Mouse (Mus musculus) stomach, embryonic 16.5 days (tissue): ENCODE data around the gene Tldc1. TPM values are rescaled to one million over a fixed set of nuclear protein-coding genes. Genes with fewer than 3 reads are reported as not detected.

Experiments
- ATAC-seq: fragments of 200-750 bp; cut with Nextera tagmentation; 2 replicates; pipeline ENCODE4 v1.8.0; 2017; ENCODE audit warnings: moderate number of reproducible peaks, moderate TSS enrichment; ENCODE audit not compliant: insufficient read depth, low FRiP score
- H3K27ac ChIP-seq: fragments of 300-500 bp; sonication (generic); 2 replicates; pipeline ENCODE4 v1.5.1; 2014; ENCODE audit warnings: low read length
- H3K27me3 ChIP-seq: fragments of 300-500 bp; sonication (generic); 2 replicates; pipeline ENCODE4 v1.6.1; 2014; ENCODE audit warnings: low read length, control low read depth, mixed read lengths; ENCODE audit not compliant: control insufficient read depth, insufficient read depth
- H3K36me3 ChIP-seq: fragments of 300-500 bp; sonication (generic); 2 replicates; pipeline ENCODE4 v1.6.1; 2014; ENCODE audit warnings: low read length; ENCODE audit not compliant: control insufficient read depth, insufficient read depth
- H3K4me1 ChIP-seq: fragments of 300-500 bp; sonication (generic); 2 replicates; pipeline ENCODE4 v1.6.1; 2014; ENCODE audit warnings: low read length, control low read depth, mixed read lengths; ENCODE audit not compliant: control insufficient read depth, insufficient read depth
- H3K4me2 ChIP-seq: fragments of 300-500 bp; sonication (generic); 2 replicates; pipeline ENCODE4 v1.6.1; 2014; ENCODE audit warnings: low read depth, low read length, mixed read lengths
- H3K4me3 ChIP-seq: fragments of 300-500 bp; sonication (generic); replicated peaks from 2 replicates; pipeline ENCODE4 v1.5.1; 2014; ENCODE audit warnings: mild to moderate bottlenecking, low read length
- H3K9ac ChIP-seq: fragments of 300-500 bp; sonication (generic); 2 replicates; pipeline ENCODE4 v1.6.1; 2014; ENCODE audit warnings: low read length
- H3K9me3 ChIP-seq: fragments of 300-500 bp; sonication (generic); replicated peaks from 2 replicates; pipeline ENCODE4 v1.6.1; 2016; ENCODE audit warnings: low read length, control low read depth; ENCODE audit not compliant: control insufficient read depth
- WGBS: fragments of 180-500 bp; shearing (Covaris S2); extraction: QIAGEN DNeasy Blood & Tissue Kit; methylation state at CpG from one replicate; pipeline ENCODE4 v1.1.7; 2014; 5-methylcytosine and 5-hydroxymethylcytosine counted together
- polyA plus RNA-seq: library from polyadenylated mRNA; unstranded; fragments of >200 nt; fragmentation: Nextera tagmentation; extraction: Ambion mirVana; gene quantifications from 2 replicates; pipeline ENCODE4 v1.2.1, GENCODE M21; 2015

Tldc1 gene
- polyA plus RNA-seq, 1 experiment from 2014 or later, result 14.5 TPM

- Histone ChIP-seq H3K9ac (no peak overlapping the region), H3K4me2 (no peak overlapping the region), H3K4me3 (no peak overlapping the region), H3K27me3 (no peaks in the 10 kb centered on the region), H3K4me1 (peaks cover 14% of the 10 kb centered on the region), H3K36me3 (0 out of 2 replicates have a peak, but pooled peaks cover 4% of the 10 kb centered on the region), H3K27ac (no peak overlapping the region), H3K9me3 (no peaks in the 10 kb centered on the region)
- peak; percentile 27; the same call in 1 of the 2 replicates for ATAC-seq
- WGBS, result 86% methylated on average over 4 of the region's 4 CpGs
Measured at GRCm38 (mm10) chr8:119807687-119808086, 29.5 kb upstream of the Tldc1 start.

DNA sequence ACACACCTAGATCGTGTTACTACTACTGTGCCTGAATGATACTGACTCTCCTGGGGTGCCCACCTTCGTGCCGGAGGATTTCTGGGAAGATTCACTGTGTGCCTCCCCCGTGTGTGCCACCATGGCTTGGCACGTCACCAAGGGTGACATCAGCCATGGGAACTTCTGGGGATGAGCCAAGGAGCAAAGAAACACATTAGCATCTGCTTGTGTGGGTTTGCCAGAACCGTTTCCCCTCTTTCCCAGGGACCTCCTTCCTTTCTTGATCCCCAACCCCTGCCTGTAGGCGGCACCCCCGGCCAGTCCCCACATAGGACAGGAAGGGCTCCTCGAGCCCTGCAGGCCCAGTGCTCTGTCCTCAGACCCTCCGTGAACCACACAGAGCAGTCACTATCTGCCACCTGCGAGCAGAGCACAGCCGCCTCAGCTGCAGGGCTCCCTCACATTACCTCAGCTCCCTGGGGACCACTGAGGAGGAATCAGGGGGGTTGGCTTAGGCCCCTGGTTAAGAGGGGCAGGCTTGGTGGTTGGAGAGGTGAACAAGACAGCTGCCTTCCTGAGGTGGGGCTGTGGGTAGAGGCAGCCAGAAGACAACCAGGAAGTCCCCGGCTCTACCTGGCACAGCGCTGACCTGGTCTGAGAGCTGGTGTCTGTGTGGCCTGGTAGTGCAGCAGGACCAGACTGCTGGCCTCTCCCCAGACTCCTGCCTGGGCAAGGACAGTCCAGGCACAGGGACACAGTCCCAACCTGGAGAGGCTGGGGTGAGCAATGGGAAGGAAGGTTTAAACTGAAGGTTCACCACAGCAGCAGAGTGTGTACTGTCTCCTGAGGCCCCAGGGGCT lies 28.4 kb upstream of the Tldc1 start:
- Histone ChIP-seq H3K9me3 (no peaks in the 10 kb centered on the region), H3K4me3 (no peak overlapping the region), H3K4me1 (peaks cover 5% of the 10 kb centered on the region), H3K27ac (no peak overlapping the region), H3K4me2 (no peak overlapping the region), H3K36me3 (0 out of 2 replicates have a peak, but pooled peaks cover 4% of the 10 kb centered on the region), H3K9ac (no peak overlapping the region), H3K27me3 (no peaks in the 10 kb centered on the region)
- ATAC-seq, result no peak; the same call in 1 of the 2 replicates
- WGBS, result 70% methylated on average over 14 of the region's 14 CpGs

GRCm38 (mm10) chr8:119805275-119805674 lies 27.1 kb upstream of the Tldc1 start:
- no peaks in the 10 kb centered on the region for H3K27me3 ChIP-seq
- 0 out of 2 replicates have a peak, but pooled peaks cover 4% of the 10 kb centered on the region for H3K36me3 ChIP-seq
- no peak overlapping the region for H3K9ac ChIP-seq
- WGBS, result 49% methylated on average over 8 of the region's 8 CpGs
- peaks cover 3% of the 10 kb centered on the region; the same call in 1 of the 2 replicates for H3K4me1 ChIP-seq
- H3K4me2 ChIP-seq, result no peak overlapping the region
- H3K4me3 ChIP-seq, result no peak overlapping the region
- no peaks in the 10 kb centered on the region for H3K9me3 ChIP-seq
- no peak for ATAC-seq
- H3K27ac ChIP-seq, result peak overlapping the region; percentile 4; the same call in 1 of the 2 replicates

GRCm38 (mm10) chr8:119802592-119802991 lies 24.4 kb upstream of the Tldc1 start:
- Histone ChIP-seq H3K4me2 (no peak overlapping the region), H3K27ac (no peak overlapping the region), H3K9me3 (no peaks in the 10 kb centered on the region), H3K9ac (no peak overlapping the region), H3K4me3 (no peak overlapping the region), H3K36me3 (no peaks in the 10 kb centered on the region), H3K4me1 (peaks cover 10% of the 10 kb centered on the region), H3K27me3 (no peaks in the 10 kb centered on the region)
- WGBS, result 89% methylated on average over 1 of the region's 1 CpGs
- no peak for ATAC-seq

DNA sequence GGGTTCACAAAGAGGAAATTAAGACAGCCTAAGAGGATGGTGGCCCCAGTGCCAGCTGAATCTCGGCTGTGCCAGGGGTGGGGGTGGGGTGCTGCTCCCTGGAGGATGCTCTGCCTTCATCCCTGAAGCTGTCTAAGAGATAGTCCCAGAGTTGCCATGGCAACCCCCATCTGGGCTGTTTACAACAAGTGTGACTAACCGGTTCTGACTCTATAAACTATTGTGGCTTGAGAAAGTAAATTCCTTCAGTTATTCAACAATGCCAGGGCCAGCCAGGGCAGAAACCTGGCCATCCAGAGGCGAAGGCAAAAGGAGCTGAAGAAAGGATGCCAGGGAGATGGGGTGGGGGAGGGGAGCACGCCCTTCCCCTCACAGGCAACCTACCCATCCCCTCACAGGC lies 23.0 kb upstream of the Tldc1 start:
- Histone ChIP-seq H3K9ac (no peak overlapping the region), H3K4me2 (no peak overlapping the region), H3K36me3 (no peaks in the 10 kb centered on the region), H3K9me3 (no peaks in the 10 kb centered on the region), H3K27me3 (no peaks in the 10 kb centered on the region), H3K27ac (no peak overlapping the region), H3K4me1 (peaks cover 7% of the 10 kb centered on the region), H3K4me3 (no peak overlapping the region)
- ATAC-seq, result no peak
- WGBS, result 27% methylated on average over 4 of the region's 4 CpGs

- no peaks in the 10 kb centered on the region for H3K36me3 ChIP-seq
- H3K9ac ChIP-seq, result peak overlapping the region; percentile 32; the same call in 1 of the 2 replicates
- H3K27ac ChIP-seq, result no peak overlapping the region
- no peak for ATAC-seq
- no peaks in the 10 kb centered on the region for H3K27me3 ChIP-seq
- 61% methylated on average over 2 of the region's 2 CpGs for WGBS
- H3K4me3 ChIP-seq, result no peak overlapping the region
- H3K4me1 ChIP-seq, result peaks cover 7% of the 10 kb centered on the region
- no peaks in the 10 kb centered on the region for H3K9me3 ChIP-seq
- H3K4me2 ChIP-seq, result peak overlapping the region; percentile 36; the same call in 1 of the 2 replicates
Measured at GRCm38 (mm10) chr8:119798965-119799264, 20.7 kb upstream of the Tldc1 start.

DNA sequence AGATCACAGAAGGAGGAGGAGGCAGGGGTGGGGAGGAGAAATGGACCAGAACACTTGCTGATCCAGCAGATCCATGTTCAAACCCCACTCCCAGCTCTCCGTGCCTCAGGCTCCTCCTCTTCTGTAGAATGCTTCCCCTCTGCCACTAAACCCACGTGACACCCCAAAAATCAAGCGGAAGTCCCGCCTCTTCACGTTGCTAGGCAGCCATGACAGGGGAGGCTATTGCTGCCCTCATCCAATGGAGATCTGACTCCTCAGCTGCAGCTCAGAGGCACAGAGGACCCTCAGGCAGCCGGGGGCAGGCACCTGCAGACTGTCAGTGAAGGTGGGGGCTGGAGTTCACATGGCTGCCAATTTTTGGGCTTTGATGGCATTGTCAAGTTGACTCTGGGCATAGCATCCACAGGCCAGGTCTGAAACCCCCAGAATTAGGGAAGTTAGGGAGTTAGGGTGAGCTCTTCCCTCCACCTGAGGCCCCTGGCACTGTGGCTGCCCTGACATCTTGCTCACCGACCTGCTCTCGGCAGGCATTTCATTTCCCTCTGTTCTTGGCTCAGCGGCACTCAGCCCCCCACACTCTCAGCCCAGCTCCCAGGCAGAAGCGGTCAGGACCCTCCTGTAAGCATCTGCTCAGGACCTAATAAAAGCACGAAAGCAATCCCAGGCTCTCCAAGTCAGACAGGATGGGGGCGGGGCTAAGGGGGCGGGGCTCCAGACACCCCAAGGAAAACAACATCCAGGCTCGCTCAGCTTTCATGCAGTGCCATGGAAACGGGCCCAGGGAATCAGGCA lies 20.2 kb upstream of the Tldc1 start:
- Histone ChIP-seq H3K27ac (peak overlapping the region; percentile 66; the same call in 1 of the 2 replicates), H3K27me3 (no peaks in the 10 kb centered on the region), H3K9me3 (no peaks in the 10 kb centered on the region), H3K9ac (peak overlapping the region; percentile 32), H3K36me3 (no peaks in the 10 kb centered on the region), H3K4me2 (peak overlapping the region; percentile 36; the same call in 1 of the 2 replicates), H3K4me1 (peaks cover 7% of the 10 kb centered on the region), H3K4me3 (peak overlapping the region; percentile 21)
- peak; percentile 71 for ATAC-seq
- WGBS, result 9% methylated on average over 15 of the region's 15 CpGs

- no peak overlapping the region for H3K4me3 ChIP-seq
- WGBS, result 66% methylated on average over 3 of the region's 3 CpGs
- H3K4me1 ChIP-seq, result peaks cover 16% of the 10 kb centered on the region
- no peaks in the 10 kb centered on the region for H3K27me3 ChIP-seq
- no peaks in the 10 kb centered on the region for H3K36me3 ChIP-seq
- H3K4me2 ChIP-seq, result no peak overlapping the region
- no peak overlapping the region for H3K9ac ChIP-seq
- no peak for ATAC-seq
- no peaks in the 10 kb centered on the region for H3K9me3 ChIP-seq
- no peak overlapping the region for H3K27ac ChIP-seq
Measured at GRCm38 (mm10) chr8:119795651-119796050, 17.4 kb upstream of the Tldc1 start.

GRCm38 (mm10) chr8:119794689-119795088 lies 16.5 kb upstream of the Tldc1 start:
- Histone ChIP-seq H3K4me3 (no peak overlapping the region), H3K4me1 (peaks cover 16% of the 10 kb centered on the region), H3K27ac (no peak overlapping the region), H3K27me3 (no peaks in the 10 kb centered on the region), H3K36me3 (no peaks in the 10 kb centered on the region), H3K9me3 (no peaks in the 10 kb centered on the region), H3K4me2 (no peak overlapping the region), H3K9ac (no peak overlapping the region)
- 55% methylated on average over 7 of the region's 7 CpGs for WGBS
- no peak for ATAC-seq
